Mouse (Mus musculus): ENCODE measurements around the gene Foxo3.

GRCm38 (mm10) chr10:42251749-42252323 is 24.7 kb downstream of the Foxo3 start:
- no peak for TF ChIP-seq POLR2A (IDR thresholded peaks at IDR 0.05; ENCODE audit: borderline replicate concordance, extremely low read depth, insufficient read depth, insufficient read length, poor library complexity, severe bottlenecking)
- TF ChIP-seq CTCF (IDR thresholded peaks at IDR 0.05; ENCODE audit: borderline replicate concordance, extremely low read depth, insufficient read depth, insufficient read length), result no peak

Data from brain, embryonic 14.5 days (tissue).